Mouse (Mus musculus): ENCODE results near the gene Rasgef1b.

Rasgef1b gene

DNA sequence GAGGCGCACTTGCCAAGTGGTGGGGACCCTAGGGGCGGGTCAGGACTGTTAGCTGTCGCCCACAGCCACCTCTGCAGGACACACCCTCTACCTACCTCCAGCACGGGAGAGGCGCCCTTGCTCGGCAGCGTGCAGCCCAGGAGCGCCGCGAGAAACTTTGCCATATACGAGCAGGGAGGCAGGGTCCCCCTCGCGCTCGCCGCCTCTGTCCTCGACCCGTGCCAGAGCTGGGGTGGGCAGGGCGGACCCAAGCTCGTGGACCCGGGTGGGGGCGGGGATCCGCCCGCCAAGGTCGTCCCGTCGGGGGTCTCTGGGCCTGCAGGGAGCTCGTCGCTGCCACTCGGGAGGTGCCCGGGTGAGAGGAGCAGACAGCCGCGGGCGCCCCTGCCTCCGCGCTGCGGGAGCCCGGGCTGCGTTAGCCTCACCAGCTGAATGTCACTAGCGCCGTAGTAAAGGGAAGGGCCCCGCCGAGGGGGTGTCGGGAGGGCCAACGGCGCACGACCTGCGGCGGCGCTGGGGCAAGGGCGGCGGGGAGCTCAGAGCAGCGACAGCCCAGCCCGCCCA is at the start of gene Rasgef1b:
TSS of gene Rasgef1b (minus strand) at position 417 of the 564 bp plus-strand sequence.
- DNase-seq (ENCODE audit: low spot score) = peak; percentile 61

- no peak for DNase-seq (ENCODE audit: low spot score)
These were observed 46.5 kb upstream of the Rasgef1b start for GRCm38 (mm10) chr5:99775342-99775741.

- DNase-seq (ENCODE audit: low spot score) = no peak
These were observed 44.4 kb upstream of the Rasgef1b start for GRCm38 (mm10) chr5:99773265-99773664.

GRCm38 (mm10) chr5:99764246-99764645 is 35.4 kb upstream of the Rasgef1b start:
- DNase-seq (ENCODE audit: low spot score) = no peak

DNA sequence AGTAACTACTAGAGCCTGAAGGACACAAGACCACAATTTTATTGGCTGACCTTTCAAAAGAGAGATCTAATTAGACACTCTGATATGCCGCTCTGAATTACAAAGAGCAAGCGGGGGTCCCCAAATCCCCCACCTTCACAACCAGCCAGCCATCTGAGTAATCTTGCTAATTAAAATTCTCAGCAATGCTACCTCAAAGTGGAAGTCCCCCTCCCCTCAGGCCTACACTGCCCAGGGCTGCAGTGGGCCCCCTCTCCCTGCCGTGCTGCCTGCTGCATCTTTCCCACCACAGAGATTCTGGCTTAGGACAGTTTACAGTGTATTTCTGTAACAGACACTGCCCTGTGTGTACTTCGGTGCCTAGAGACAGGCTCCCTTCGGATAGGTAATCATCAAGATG is 30.0 kb upstream of the Rasgef1b start:
- no peak for DNase-seq (ENCODE audit: low spot score)

- DNase-seq (ENCODE audit: low spot score) = no peak
These were observed 25.0 kb upstream of the Rasgef1b start for GRCm38 (mm10) chr5:99753843-99754242.

- no peak for DNase-seq (ENCODE audit: low spot score)
These were observed 24.5 kb upstream of the Rasgef1b start for GRCm38 (mm10) chr5:99753368-99753767.

DNA sequence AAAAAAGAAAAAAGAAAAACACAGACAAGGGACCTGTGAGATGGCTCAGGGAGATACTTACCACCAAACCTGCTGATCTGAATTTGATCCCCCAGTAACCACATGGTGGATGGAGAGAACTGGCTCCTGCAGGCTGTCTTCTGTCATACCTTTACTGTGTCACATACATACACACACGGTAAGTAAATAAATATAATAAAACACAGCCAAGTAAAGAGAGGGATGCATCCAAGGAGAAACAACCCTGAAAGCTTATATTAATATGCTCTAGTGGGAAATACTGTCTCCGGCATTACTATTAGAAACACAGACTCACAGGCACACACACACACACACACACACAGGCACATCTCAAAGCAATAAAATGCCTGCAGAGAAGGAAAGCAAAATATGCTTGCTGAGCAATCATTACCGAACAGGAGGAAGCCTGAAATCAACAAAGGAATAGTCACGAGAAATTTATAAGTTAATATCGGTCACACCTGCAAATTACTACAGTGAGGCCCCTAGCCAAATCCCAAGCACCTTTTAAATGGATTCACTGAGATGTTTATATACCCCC is 23.9 kb upstream of the Rasgef1b start:
- DNase-seq (ENCODE audit: low spot score) = no peak

DNA sequence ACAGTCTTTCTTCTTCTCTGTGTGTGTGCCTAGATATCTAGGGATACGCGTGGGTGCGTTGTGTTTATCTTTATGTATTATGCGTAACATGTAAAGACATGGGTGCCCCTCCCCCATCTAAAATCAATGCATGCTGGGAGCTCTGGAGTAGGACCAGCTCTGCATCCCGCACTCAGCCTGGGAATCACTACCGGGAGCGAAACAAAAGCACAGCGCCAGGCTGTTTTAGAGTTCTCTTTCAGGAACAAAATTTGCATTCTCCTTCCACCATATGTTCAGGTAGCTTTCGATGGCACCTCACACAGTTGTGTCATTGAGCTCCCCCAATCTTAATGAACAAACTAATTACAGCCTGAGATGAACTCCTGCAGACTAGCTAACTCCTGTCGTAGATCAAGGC is 19.6 kb upstream of the Rasgef1b start:
- no peak for DNase-seq (ENCODE audit: low spot score)

DNA sequence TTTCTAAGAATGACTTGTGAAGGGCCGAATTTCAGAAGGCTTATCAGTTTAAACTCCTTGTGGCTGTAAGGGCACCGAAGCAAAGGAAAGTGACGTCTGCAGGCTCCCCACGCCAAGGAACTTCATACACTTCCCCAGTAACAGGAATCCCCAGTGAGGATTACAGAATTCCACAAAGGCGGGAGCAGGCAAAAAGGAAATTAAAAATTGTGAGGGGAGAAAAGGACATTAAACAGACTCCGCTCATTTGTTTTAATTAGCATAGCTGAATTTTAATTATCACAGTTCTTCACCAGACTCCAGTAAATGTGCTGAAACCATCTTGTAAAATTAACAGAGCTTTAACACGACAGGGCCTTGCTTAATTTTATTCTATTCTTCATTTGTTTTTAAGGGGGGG is 17.2 kb upstream of the Rasgef1b start:
- DNase-seq (ENCODE audit: low spot score) = no peak

DNA sequence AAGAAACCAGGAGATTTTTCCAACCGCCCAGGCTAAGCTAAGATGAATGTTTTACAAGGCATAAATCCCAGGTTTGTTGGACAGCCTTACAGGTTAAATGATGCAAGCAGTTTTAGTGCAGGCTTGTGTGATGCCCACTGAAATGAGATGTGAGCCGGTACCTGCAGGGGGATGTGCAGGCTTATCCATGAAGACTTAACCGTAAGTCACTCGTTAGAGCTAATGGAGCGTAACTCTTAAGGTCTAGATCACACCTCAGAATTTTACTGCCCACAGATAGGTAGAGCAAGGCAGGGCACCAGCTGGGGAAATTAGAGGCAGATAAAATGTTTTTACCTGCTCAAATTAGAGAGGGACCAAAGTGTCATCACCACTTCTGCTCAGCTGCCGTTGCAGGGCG is 14.0 kb upstream of the Rasgef1b start:
- no peak for DNase-seq (ENCODE audit: low spot score)

DNA sequence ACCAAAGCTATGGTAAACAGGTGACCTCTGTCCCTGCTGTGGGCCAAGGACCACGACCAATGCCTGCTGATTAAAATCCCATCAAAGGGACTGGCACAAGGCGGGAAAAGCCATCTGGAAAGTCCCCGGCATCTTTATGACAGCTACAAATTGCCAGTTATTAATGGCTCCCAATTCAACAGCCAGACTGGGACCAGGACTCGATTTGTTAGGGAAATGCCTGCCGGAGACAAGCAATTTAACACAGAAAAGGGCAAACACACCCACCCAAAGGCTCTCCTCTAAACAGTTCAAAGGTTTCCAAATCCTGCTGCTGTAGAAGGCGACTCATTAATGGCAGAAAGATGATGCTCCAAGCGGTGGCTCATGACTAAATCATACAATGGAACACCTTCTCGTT is 13.2 kb upstream of the Rasgef1b start:
- no peak for DNase-seq (ENCODE audit: low spot score)

- DNase-seq (ENCODE audit: low spot score) = no peak
These were observed 9.3 kb upstream of the Rasgef1b start for GRCm38 (mm10) chr5:99737937-99738727.

GRCm38 (mm10) chr5:99729931-99730330 is 1.1 kb upstream of the Rasgef1b start:
- DNase-seq (ENCODE audit: low spot score) = no peak

- no peak for DNase-seq (ENCODE audit: low spot score)
These were observed 557 bp upstream of the Rasgef1b start for GRCm38 (mm10) chr5:99729361-99729882.

DNA sequence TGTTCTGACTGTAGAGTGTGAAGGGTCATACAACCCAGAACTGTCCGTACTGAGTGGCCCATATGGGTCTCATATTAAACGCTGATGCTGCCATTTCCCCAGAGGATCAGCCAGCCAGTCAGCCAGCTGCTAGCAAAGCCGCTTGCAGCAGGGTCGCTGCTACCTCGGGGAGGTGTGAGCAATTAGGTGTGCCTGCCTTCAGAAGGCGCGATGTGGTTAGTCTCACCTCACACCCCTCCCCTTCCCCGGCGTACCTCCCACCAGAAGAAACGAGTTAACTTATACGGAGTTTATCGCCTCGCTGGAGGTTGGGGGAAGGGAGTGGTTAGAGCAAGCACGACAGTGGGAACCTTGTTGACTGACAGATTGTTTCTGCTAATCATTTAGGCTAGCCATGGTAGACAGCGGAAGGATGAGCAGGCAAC is 826 bp downstream of the Rasgef1b start:
- no peak for DNase-seq (ENCODE audit: low spot score)

- DNase-seq (ENCODE audit: low spot score) = no peak
These were observed 4.9 kb downstream of the Rasgef1b start for GRCm38 (mm10) chr5:99723941-99724340.

DNA sequence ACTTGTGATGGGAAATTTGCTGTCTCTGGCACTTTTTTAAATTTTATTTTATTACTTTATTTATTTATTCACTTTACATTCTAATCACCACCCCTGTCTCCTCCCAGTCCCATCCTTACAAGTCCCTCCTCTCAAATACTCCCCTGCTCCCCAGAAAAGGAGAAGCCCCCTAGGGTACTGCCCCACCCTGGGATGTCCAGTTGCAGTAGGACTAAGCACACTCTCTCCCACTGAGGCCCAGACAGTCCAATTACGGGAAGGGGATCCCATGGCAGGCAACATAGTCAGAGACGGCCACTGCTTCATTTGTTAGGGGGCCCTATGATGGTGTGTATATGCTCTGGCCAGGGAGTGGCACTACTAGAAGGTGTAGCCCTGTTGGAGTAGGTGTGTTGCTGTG is 6.6 kb downstream of the Rasgef1b start:
- no peak for DNase-seq (ENCODE audit: low spot score)

- no peak for DNase-seq (ENCODE audit: low spot score)
These were observed 8.3 kb downstream of the Rasgef1b start for GRCm38 (mm10) chr5:99720554-99720953.

- no peak for DNase-seq (ENCODE audit: low spot score)
These were observed 10.9 kb downstream of the Rasgef1b start for GRCm38 (mm10) chr5:99717917-99718316.

DNA sequence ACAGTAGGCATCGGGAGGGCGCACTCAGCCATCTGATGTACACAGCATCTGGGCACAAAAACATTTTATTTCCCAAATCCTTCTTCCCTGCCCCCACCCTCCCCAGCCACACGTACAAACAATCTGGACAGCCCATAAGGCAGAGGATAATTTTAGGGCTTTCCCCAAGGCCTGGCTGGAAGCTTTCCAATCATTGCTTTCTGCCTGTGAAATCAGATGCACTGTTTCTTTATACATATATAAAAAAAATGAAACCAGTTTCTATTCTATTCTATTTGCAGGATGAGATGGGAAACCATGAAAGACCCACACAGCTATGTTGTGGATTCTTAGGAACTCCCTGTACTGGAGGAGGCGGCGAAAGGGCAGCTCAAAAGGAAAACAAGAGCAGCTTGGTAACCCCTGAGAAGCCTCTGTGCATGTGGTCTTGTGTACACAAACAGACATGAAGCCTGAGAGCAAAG is 13.6 kb downstream of the Rasgef1b start:
- no peak for DNase-seq (ENCODE audit: low spot score)

- no peak for DNase-seq (ENCODE audit: low spot score)
These were observed 16.9 kb downstream of the Rasgef1b start for GRCm38 (mm10) chr5:99711947-99712346.

DNA sequence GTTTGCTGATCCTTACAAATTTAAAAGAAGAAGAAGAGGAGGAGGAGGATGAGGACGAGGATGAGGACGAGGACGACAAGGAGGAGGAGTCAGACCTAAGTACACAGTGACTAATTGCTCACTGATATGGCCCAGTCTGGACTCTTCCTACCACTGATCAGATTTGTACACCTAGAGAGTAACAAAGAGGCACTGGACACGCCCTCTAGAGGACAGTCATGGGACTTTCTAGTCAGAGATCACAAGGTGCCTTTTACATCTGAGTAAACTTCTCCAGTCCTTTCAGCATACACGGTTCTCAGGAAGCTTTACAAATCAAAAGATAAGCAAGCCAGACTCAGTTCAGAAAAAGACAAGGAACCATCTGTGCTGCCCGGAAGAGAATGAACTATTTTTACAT is 20.2 kb downstream of the Rasgef1b start:
- no peak for DNase-seq (ENCODE audit: low spot score)
